Mouse (Mus musculus): ENCODE measurements around the gene Tcl1b1. TPM values are rescaled to one million over a fixed set of nuclear protein-coding genes. Genes with fewer than 3 reads are reported as not detected.
"Not testable (repeated sequence)": the region's sequence is repeated elsewhere in the genome, so short reads cannot be mapped to it uniquely, and the experiment has no call there.

Tcl1b1 gene
- polyA plus RNA-seq, 1 experiment from 2014 or later = not detected

GRCm38 (mm10) chr12:105201657-105202056 lies 42.2 kb downstream of the Tcl1b1 start, which contains the start of gene Tcl1b4:
Tcl1b4 (plus strand) TSS chr12:105201957.
- H3K27ac ChIP-seq; H3K4me3 ChIP-seq; H3K9me3 ChIP-seq; H3K4me2 ChIP-seq; H3K9ac ChIP-seq; H3K4me1 ChIP-seq; H3K36me3 ChIP-seq; ATAC-seq (ENCODE audit: insufficient number of reproducible peaks, insufficient read depth, low FRiP score, low TSS enrichment, low read depth); H3K27me3 ChIP-seq: not testable (repeated sequence)
- 81% methylated on average over 1 of the region's 1 CpGs for WGBS

GRCm38 (mm10) chr12:105207071-105207470 lies 47.6 kb downstream of the Tcl1b1 start:
- ATAC-seq (ENCODE audit: insufficient number of reproducible peaks, insufficient read depth, low FRiP score, low TSS enrichment, low read depth) = no peak
- H3K36me3 ChIP-seq = no peaks in the 10 kb centered on the region
- H3K27ac ChIP-seq = no peak overlapping the region
- H3K9me3 ChIP-seq = no peaks in the 10 kb centered on the region
- H3K27me3 ChIP-seq = no peaks in the 10 kb centered on the region
- H3K4me1 ChIP-seq = no peaks in the 10 kb centered on the region
- no peak overlapping the region for H3K4me3 ChIP-seq
- 71% methylated on average over 1 of the region's 1 CpGs for WGBS
- no peak overlapping the region for H3K9ac ChIP-seq
- H3K4me2 ChIP-seq = no peak overlapping the region

- Histone ChIP-seq H3K36me3 (no peaks in the 10 kb centered on the region), H3K4me2 (no peak overlapping the region), H3K4me1 (no peaks in the 10 kb centered on the region), H3K27me3 (no peaks in the 10 kb centered on the region), H3K27ac (no peak overlapping the region), H3K4me3 (no peak overlapping the region), H3K9me3 (no peaks in the 10 kb centered on the region), H3K9ac (no peak overlapping the region)
- ATAC-seq (ENCODE audit: insufficient number of reproducible peaks, insufficient read depth, low FRiP score, low TSS enrichment, low read depth) = no peak
- 93% methylated on average over 1 of the region's 1 CpGs for WGBS
Observed at GRCm38 (mm10) chr12:105208441-105208840, 49.0 kb downstream of the Tcl1b1 start.

- WGBS = 95% methylated on average over 7 of the region's 7 CpGs
Observed at GRCm38 (mm10) chr12:105209231-105209630, 49.7 kb downstream of the Tcl1b1 start.

More at GRCm38 (mm10) chr12:105209231-105209630, 49.7 kb downstream of the Tcl1b1 start:
- Histone ChIP-seq H3K9me3 (no peaks in the 10 kb centered on the region), H3K4me3 (no peak overlapping the region), H3K36me3 (no peaks in the 10 kb centered on the region), H3K4me1 (no peaks in the 10 kb centered on the region), H3K9ac (no peak overlapping the region), H3K27me3 (no peaks in the 10 kb centered on the region), H3K27ac (no peak overlapping the region), H3K4me2 (no peak overlapping the region)
- no peak for ATAC-seq (ENCODE audit: insufficient number of reproducible peaks, insufficient read depth, low FRiP score, low TSS enrichment, low read depth)

Other genes with a start within 250 kb of the Tcl1b1 start
- gene Syne3, start 149.9 kb upstream of the Tcl1b1 start, polyA plus RNA-seq (2015; fragmentation: Nextera tagmentation; extraction: Ambion mirVana) = 1.3 and 1.6 TPM in 2 replicates
- 149 and 158 TPM in 2 replicates for gene Glrx5, start 127.0 kb upstream of the Tcl1b1 start, polyA plus RNA-seq (2015; fragmentation: Nextera tagmentation; extraction: Ambion mirVana)
- gene Tcl1b2, start 13.7 kb upstream of the Tcl1b1 start, polyA plus RNA-seq (2015; fragmentation: Nextera tagmentation; extraction: Ambion mirVana) = not detected in 2 replicates
- gene Tcl1b5, start 16.7 kb downstream of the Tcl1b1 start, polyA plus RNA-seq (2015; fragmentation: Nextera tagmentation; extraction: Ambion mirVana) = not detected in 2 replicates
- gene Tcl1b3, start 31.4 kb downstream of the Tcl1b1 start, polyA plus RNA-seq (2015; fragmentation: Nextera tagmentation; extraction: Ambion mirVana) = not detected in 2 replicates
- not detected in 2 replicates for gene Tcl1b4, start 42.3 kb downstream of the Tcl1b1 start, polyA plus RNA-seq (2015; fragmentation: Nextera tagmentation; extraction: Ambion mirVana)
- gene Tcl1, start 63.1 kb downstream of the Tcl1b1 start, polyA plus RNA-seq (2015; fragmentation: Nextera tagmentation; extraction: Ambion mirVana) = not detected in 2 replicates
- gene Tunar, start 174.2 kb downstream of the Tcl1b1 start, polyA plus RNA-seq (2015; fragmentation: Nextera tagmentation; extraction: Ambion mirVana) = 0.18 and 0.25 TPM in 2 replicates

Measured in embryonic facial prominence, embryonic 13.5 days (tissue).